Comparison of ENCODE assay signal across 8 mouse cellular contexts in the genomic region with DNA sequence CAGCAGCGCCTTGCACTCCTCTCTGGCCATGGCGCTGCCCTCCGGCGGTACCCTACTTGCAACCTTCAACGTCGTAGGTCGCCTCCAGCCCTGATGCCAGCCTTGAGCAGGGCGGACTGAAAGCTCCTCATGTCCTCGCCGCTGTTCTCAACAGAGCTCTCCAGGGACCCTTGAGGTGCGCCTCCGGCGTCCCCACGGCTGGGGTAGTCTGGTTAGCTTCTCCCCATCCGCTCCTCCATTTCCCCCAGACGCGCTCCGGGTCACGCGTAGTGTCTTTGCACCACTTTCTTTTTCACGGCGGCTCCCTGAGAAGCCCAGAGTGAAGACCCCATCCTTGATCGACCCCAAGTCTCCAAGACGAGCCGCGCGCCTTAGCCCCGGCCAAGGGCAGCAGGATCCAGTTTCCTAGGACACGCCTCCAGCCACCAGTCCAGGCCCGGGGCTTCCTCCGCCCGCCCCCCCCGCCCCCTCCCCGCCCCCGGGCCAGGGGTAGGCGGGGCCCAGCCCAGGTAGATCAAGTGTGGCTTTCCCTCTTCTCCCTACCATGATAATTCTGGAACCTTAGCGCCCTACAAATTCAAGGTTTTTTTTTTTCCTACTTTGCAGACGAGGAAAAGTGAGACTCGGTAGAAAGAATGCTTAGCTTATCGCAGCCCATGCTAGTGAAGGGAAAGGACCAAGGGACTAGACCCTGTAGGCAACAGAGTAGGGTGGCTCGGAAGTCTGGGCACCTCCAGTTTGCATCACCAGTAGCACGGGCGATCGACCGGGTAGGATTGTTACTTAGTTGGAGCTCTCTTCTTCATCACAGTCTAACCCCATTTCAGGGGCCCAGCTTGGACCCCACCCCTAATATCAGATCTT. TPM values are rescaled to one million over a fixed set of nuclear protein-coding genes. Genes with fewer than 3 reads are reported as not detected.
DNase-seq lines count a peak whose midpoint lies in the region; ATAC-seq and TF ChIP-seq lines count a peak whose summit lies in the region.

A gene (minus strand): TSS at position 392 of the 864 bp plus-strand sequence.

- TF ChIP-seq EP300 in ES-Bruce4 (IDR thresholded peaks at IDR 0.05; ENCODE audit: insufficient read depth, low read depth, low read length) = 0 out of 2 replicates have a peak, but pooled peaks have one; percentile 4

- peak; percentile 46 for ATAC-seq in forebrain, embryonic 13.5 days
- peak; percentile 78 for ATAC-seq in hindbrain, embryonic 13.5 days (ENCODE audit: low FRiP score)
- peak; percentile 79 for ATAC-seq in midbrain, embryonic 16.5 days

- no peaks in the 10 kb centered on the region for H3K9me3 ChIP-seq in ES-Bruce4 (replicated peaks; ENCODE audit: control insufficient read depth, insufficient read depth, low read length, poor library complexity, severe bottlenecking)
- H3K9me3 ChIP-seq in forebrain, embryonic 13.5 days (replicated peaks) = no peaks in the 10 kb centered on the region
- no peaks in the 10 kb centered on the region for H3K9me3 ChIP-seq in hindbrain, embryonic 13.5 days
- H3K9me3 ChIP-seq in midbrain, embryonic 16.5 days (replicated peaks; ENCODE audit: control insufficient read depth, low read length, poor library complexity, severe bottlenecking) = no peaks in the 10 kb centered on the region

- no peaks in the 10 kb centered on the region for H3K4me1 ChIP-seq in ES-Bruce4 (ENCODE audit: control insufficient read depth, insufficient read depth, low read length)
- H3K4me1 ChIP-seq in bone marrow, adult 2 months (ENCODE audit: control insufficient read depth, insufficient read depth, low read length) = no peaks in the 10 kb centered on the region; the same call in none of the 2 replicates
- peaks cover 38% of the 10 kb centered on the region for H3K4me1 ChIP-seq in forebrain, embryonic 13.5 days
- H3K4me1 ChIP-seq in hindbrain, embryonic 13.5 days (replicated peaks) = peaks cover 28% of the 10 kb centered on the region
- H3K4me1 ChIP-seq in liver, adult 2 months (ENCODE audit: control insufficient read depth, insufficient read depth, low read length) = peaks cover 22% of the 10 kb centered on the region
- peaks cover 22% of the 10 kb centered on the region for H3K4me1 ChIP-seq in midbrain, embryonic 16.5 days (ENCODE audit: control insufficient read depth, insufficient read depth, low read length)
- peaks cover 27% of the 10 kb centered on the region for H3K4me1 ChIP-seq in testis, adult 2 months (ENCODE audit: control insufficient read depth, insufficient read depth, low read length)

- no peaks in the 10 kb centered on the region for H3K36me3 ChIP-seq in ES-Bruce4 (ENCODE audit: control insufficient read depth, insufficient read depth, low read length, poor library complexity, severe bottlenecking)
- H3K36me3 ChIP-seq in forebrain, embryonic 13.5 days (ENCODE audit: poor library complexity, severe bottlenecking) = no peaks in the 10 kb centered on the region
- H3K36me3 ChIP-seq in hindbrain, embryonic 13.5 days = no peaks in the 10 kb centered on the region
- H3K36me3 ChIP-seq in liver, adult 2 months (ENCODE audit: control insufficient read depth, insufficient read depth, low read length) = no peaks in the 10 kb centered on the region
- H3K36me3 ChIP-seq in midbrain, embryonic 16.5 days (ENCODE audit: control insufficient read depth, insufficient read depth, low read length) = no peaks in the 10 kb centered on the region
- no peaks in the 10 kb centered on the region for H3K36me3 ChIP-seq in testis, adult 2 months (ENCODE audit: control insufficient read depth, insufficient read depth, low read length)

- H3K4me2 ChIP-seq in forebrain, embryonic 13.5 days = peak within 1 kb of the TSS; percentile 99
- H3K4me2 ChIP-seq in hindbrain, embryonic 13.5 days = peak within 1 kb of the TSS; percentile 99
- H3K4me2 ChIP-seq in midbrain, embryonic 16.5 days (ENCODE audit: low read length) = peak within 1 kb of the TSS; percentile 100

- H3K27ac ChIP-seq in ES-Bruce4 (ENCODE audit: insufficient read depth, low read length) = peak within 1 kb of the TSS; percentile 62; the same call in 1 of the 2 replicates
- H3K27ac ChIP-seq in bone marrow, adult 2 months (ENCODE audit: control insufficient read depth, insufficient read depth, low read depth, low read length, poor library complexity) = peak within 1 kb of the TSS; percentile 40; the same call in 1 of the 2 replicates
- peak within 1 kb of the TSS; percentile 25; the same call in 1 of the 2 replicates for H3K27ac ChIP-seq in forebrain, embryonic 13.5 days
- peak within 1 kb of the TSS; percentile 81 for H3K27ac ChIP-seq in hindbrain, embryonic 13.5 days
- peak within 1 kb of the TSS; percentile 58 for H3K27ac ChIP-seq in liver, adult 2 months (replicated peaks; ENCODE audit: insufficient read depth, low read depth, low read length)
- H3K27ac ChIP-seq in midbrain, embryonic 16.5 days (ENCODE audit: low read length) = peak within 1 kb of the TSS; percentile 72
- H3K27ac ChIP-seq in testis, adult 2 months (ENCODE audit: control insufficient read depth, insufficient read depth, low read depth, low read length) = no peak within 1 kb of the TSS; the same call in 1 of the 2 replicates

- peak within 1 kb of the TSS; percentile 85 for H3K4me3 ChIP-seq in ES-Bruce4 (ENCODE audit: low read depth, low read length)
- H3K4me3 ChIP-seq in bone marrow, adult 2 months (replicated peaks; ENCODE audit: control insufficient read depth, low read depth, low read length) = peak within 1 kb of the TSS; percentile 94
- H3K4me3 ChIP-seq in forebrain, embryonic 13.5 days = peak within 1 kb of the TSS; percentile 91
- H3K4me3 ChIP-seq in hindbrain, embryonic 13.5 days = peak within 1 kb of the TSS; percentile 78
- peak within 1 kb of the TSS; percentile 81 for H3K4me3 ChIP-seq in liver, adult 2 months (ENCODE audit: insufficient read depth, low read depth, low read length)
- H3K4me3 ChIP-seq in midbrain, embryonic 16.5 days (ENCODE audit: low read depth, low read length) = peak within 1 kb of the TSS; percentile 94
- H3K4me3 ChIP-seq in testis, adult 2 months (ENCODE audit: control insufficient read depth, low read depth, low read length) = peak within 1 kb of the TSS; percentile 92

- H3K79me2 ChIP-seq in liver, adult 2 months (ENCODE audit: control insufficient read depth, insufficient read depth, low read length) = peaks cover 10% of the 10 kb centered on the region; the same call in 1 of the 2 replicates

- WGBS in bone marrow, adult 2 months = under 1% methylated on average over 45 of the region's 45 CpGs
- WGBS in forebrain, embryonic 13.5 days = under 1% methylated on average over 44 of the region's 45 CpGs
- WGBS in hindbrain, embryonic 13.5 days = under 1% methylated on average over 45 of the region's 45 CpGs
- 1% methylated on average over 45 of the region's 45 CpGs for WGBS in liver, adult 2 months
- WGBS in midbrain, embryonic 16.5 days = under 1% methylated on average over 45 of the region's 45 CpGs

- DNase-seq in liver, adult 2 months (ENCODE audit: extremely low read depth, low read depth, low spot score) = no peak
- no peak for DNase-seq in layer of hippocampus, postnatal 36 days

- no peaks in the 10 kb centered on the region for H3K27me3 ChIP-seq in ES-Bruce4 (ENCODE audit: control insufficient read depth, insufficient read depth, low read length, poor library complexity, severe bottlenecking)
- peaks cover 49% of the 10 kb centered on the region for H3K27me3 ChIP-seq in forebrain, embryonic 13.5 days
- H3K27me3 ChIP-seq in hindbrain, embryonic 13.5 days = peaks cover 49% of the 10 kb centered on the region
- peaks cover 11% of the 10 kb centered on the region; the same call in 1 of the 2 replicates for H3K27me3 ChIP-seq in liver, adult 2 months (ENCODE audit: control insufficient read depth, insufficient read depth, low read length)
- peaks cover 23% of the 10 kb centered on the region for H3K27me3 ChIP-seq in midbrain, embryonic 16.5 days (ENCODE audit: control insufficient read depth, insufficient read depth, low read depth, low read length)
- no peaks in the 10 kb centered on the region for H3K27me3 ChIP-seq in testis, adult 2 months (ENCODE audit: control insufficient read depth, insufficient read depth, low read length)

- TF ChIP-seq CTCF in ES-Bruce4 (IDR thresholded peaks at IDR 0.05; ENCODE audit: low read depth, low read length) = no peak
- TF ChIP-seq CTCF in bone marrow, adult 2 months (IDR thresholded peaks at IDR 0.05; ENCODE audit: control insufficient read depth, insufficient read depth, low read length) = no peak
- no peak for TF ChIP-seq CTCF in liver, adult 2 months (IDR thresholded peaks at IDR 0.05; ENCODE audit: low read depth, low read length)
- TF ChIP-seq CTCF in testis, adult 2 months (IDR thresholded peaks at IDR 0.05; ENCODE audit: control insufficient read depth, insufficient read depth, insufficient replicate concordance, low read depth, low read length) = no peak

- peak within 1 kb of the TSS; percentile 83 for H3K9ac ChIP-seq in ES-Bruce4 (ENCODE audit: low read depth, poor library complexity, severe bottlenecking)
- peak within 1 kb of the TSS; percentile 85 for H3K9ac ChIP-seq in forebrain, embryonic 13.5 days
- peak within 1 kb of the TSS; percentile 85 for H3K9ac ChIP-seq in hindbrain, embryonic 13.5 days
- H3K9ac ChIP-seq in liver, adult 2 months (ENCODE audit: low read depth, low read length) = peak within 1 kb of the TSS; percentile 83
- H3K9ac ChIP-seq in midbrain, embryonic 16.5 days (ENCODE audit: low read depth, low read length) = peak within 1 kb of the TSS; percentile 94

- TF ChIP-seq POLR2A in ES-Bruce4 (IDR thresholded peaks at IDR 0.05; ENCODE audit: insufficient read depth, low read length) = peak; percentile 41
- no peak for TF ChIP-seq POLR2A in bone marrow, adult 2 months (IDR thresholded peaks at IDR 0.05; ENCODE audit: borderline replicate concordance, control insufficient read depth, low read depth, low read length)
- TF ChIP-seq POLR2A in liver, adult 2 months (IDR thresholded peaks at IDR 0.05; ENCODE audit: extremely low read depth, insufficient read depth, low read length) = no peak
- no peak for TF ChIP-seq POLR2A in testis, adult 2 months (IDR thresholded peaks at IDR 0.05; ENCODE audit: control insufficient read depth, low read depth, low read length)

RNA-seq across cellular contexts. Expression of the gene that starts here (rescaled TPM):
- polyA plus RNA-seq in ES-Bruce4 (2011; ENCODE audit: insufficient read depth, insufficient read length, low read depth, missing spikeins) = 4.6 and 4.8 TPM in 2 replicates
- 0.29 and 0.45 TPM in 2 replicates for polyA plus RNA-seq in bone marrow, adult 2 months (2011; ENCODE audit: insufficient read depth, insufficient read length, low replicate concordance, missing spikeins)
- polyA plus RNA-seq in forebrain, embryonic 13.5 days (2015; fragmentation: Nextera tagmentation; extraction: Ambion mirVana) = 0.03 TPM in 2 replicates
- 0.05 and 0.10 TPM in 2 replicates for polyA plus RNA-seq in hindbrain, embryonic 13.5 days (2015; fragmentation: Nextera tagmentation; extraction: Ambion mirVana)
- under 0.01 TPM in 2 replicates for total RNA-seq in liver, adult 2 months (2014; rRNA removed)
- not detected in 2 replicates for polyA plus RNA-seq in liver, adult 2 months (2012; rRNA removed)
- polyA plus RNA-seq in midbrain, embryonic 16.5 days (2015; fragmentation: Nextera tagmentation; extraction: Ambion mirVana) = 0.04 and 0.06 TPM in 2 replicates
- 0.06 and 0.07 TPM in 2 replicates for polyA plus RNA-seq in testis, adult 2 months (2012; rRNA removed)
- total RNA-seq in layer of hippocampus, postnatal 36 days (2021) = under 1 TPM; 0.23 to 0.37 TPM

Comparison
In these comparisons a context has a peak if more than half of its experiments do, and no peak if none do; other contexts are left out.
1. Peak in ATAC-seq, H3K4me3 ChIP-seq, H3K27ac ChIP-seq, H3K9ac ChIP-seq and H3K4me2 ChIP-seq in forebrain, embryonic 13.5 days; RNA of the gene not detected or under 1 TPM.
2. Peak in ATAC-seq, H3K4me3 ChIP-seq, H3K27ac ChIP-seq, H3K9ac ChIP-seq and H3K4me2 ChIP-seq in hindbrain, embryonic 13.5 days; RNA of the gene not detected or under 1 TPM.
3. Peak in ATAC-seq, H3K4me3 ChIP-seq, H3K27ac ChIP-seq, H3K9ac ChIP-seq and H3K4me2 ChIP-seq in midbrain, embryonic 16.5 days; RNA of the gene not detected or under 1 TPM.